ENCODE assay signal across 13 mouse cellular contexts in the genomic region with DNA sequence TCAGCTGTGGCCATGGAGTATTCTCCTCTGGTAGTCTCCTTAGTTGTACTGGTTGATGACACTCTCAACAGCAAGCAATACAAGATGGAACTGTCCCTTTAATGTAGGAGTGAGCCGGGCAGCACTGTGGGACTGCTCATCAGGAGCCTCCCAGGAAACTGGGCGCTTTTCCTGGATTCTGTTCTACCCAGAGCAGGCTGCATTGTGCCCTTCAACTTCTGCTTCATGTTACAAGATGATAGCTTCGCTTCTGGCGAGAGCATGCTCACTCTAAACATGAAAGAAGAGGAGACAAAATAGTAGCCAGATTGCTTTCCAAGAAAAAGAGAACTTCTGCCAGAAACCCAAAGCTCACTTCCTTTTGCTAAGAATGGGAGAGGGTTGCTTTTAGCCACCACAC.
"Had no signal": no experiment of that assay in that cellular context is flagged by ENCODE, and none has a peak within 500 bp of the region (broad histone marks: within the 10 kb centered on the region; RNA-seq: fewer than 3 reads in every experiment).

No protein-coding gene starts in this region.

- ATAC-seq: intestine, postnatal 0 days; lung, postnatal 0 days had no signal

- H3K27me3 ChIP-seq: liver, embryonic 15.5 days; neural tube, embryonic 12.5 days; stomach, embryonic 15.5 days had no signal

- H3K4me3 ChIP-seq: limb, embryonic 10.5 days; liver, embryonic 15.5 days; neural tube, embryonic 12.5 days; stomach, embryonic 15.5 days had no signal

- DNase-seq: kidney, adult 8-10 months; kidney, postnatal 25 days; lung, adult 2 months; lung, postnatal 36 days; midbrain, embryonic 14.5 days; thymus, postnatal 4 days had no signal

- H3K4me1 ChIP-seq: limb, embryonic 10.5 days; liver, embryonic 15.5 days; neural tube, embryonic 12.5 days; stomach, embryonic 15.5 days had no signal

- H3K9me3 ChIP-seq: limb, embryonic 10.5 days; liver, embryonic 15.5 days; neural tube, embryonic 12.5 days; stomach, embryonic 15.5 days had no signal

- H3K9ac ChIP-seq: liver, embryonic 15.5 days; neural tube, embryonic 12.5 days; stomach, embryonic 15.5 days had no signal

- H3K4me2 ChIP-seq: liver, embryonic 11.5 days; liver, embryonic 15.5 days; neural tube, embryonic 12.5 days; stomach, embryonic 15.5 days had no signal

- H3K27ac ChIP-seq: limb, embryonic 10.5 days; liver, embryonic 15.5 days; neural tube, embryonic 12.5 days; stomach, embryonic 15.5 days had no signal

- H3K36me3 ChIP-seq: limb, embryonic 10.5 days; liver, embryonic 15.5 days; neural tube, embryonic 12.5 days; stomach, embryonic 15.5 days had no signal
